Mouse (Mus musculus) erythroblast, embryonic 14.5 days (primary cell): Measurements from ENCODE around the gene Ado. TPM values are rescaled to one million over a fixed set of nuclear protein-coding genes. Genes with fewer than 3 reads are reported as not detected.

Source experiments
- H3K27me3 ChIP-seq: 2 replicates; pipeline ENCODE4 v1.6.1; 2012; ENCODE audit warnings: inconsistent platforms; ENCODE audit not compliant: control insufficient read depth
- H3K36me3 ChIP-seq: 2 replicates; pipeline ENCODE4 v1.6.1; 2012; ENCODE audit warnings: mild to moderate bottlenecking, inconsistent platforms; ENCODE audit not compliant: control insufficient read depth
- H3K4me1 ChIP-seq: 2 replicates; pipeline ENCODE4 v1.6.1; 2012; ENCODE audit warnings: inconsistent platforms; ENCODE audit not compliant: control insufficient read depth
- H3K4me3 ChIP-seq: replicated peaks from 2 replicates; pipeline ENCODE3; 2012; ENCODE audit warnings: moderate library complexity, mild to moderate bottlenecking, inconsistent platforms
- H3K9me3 ChIP-seq: 2 replicates; pipeline ENCODE4 v1.6.1; 2012; ENCODE audit warnings: low read length, inconsistent platforms, mixed read lengths; ENCODE audit not compliant: control insufficient read depth
- GATA1 ChIP-seq: IDR thresholded peaks from 2 replicates; pipeline ENCODE4 v1.6.1; 2012; ENCODE audit warnings: low read length, inconsistent platforms, mixed read lengths
- TAL1 ChIP-seq: IDR thresholded peaks from 3 replicates; pipeline ENCODE4 v1.6.1; 2012; ENCODE audit warnings: low read length, inconsistent platforms, mixed read lengths
- polyA plus RNA-seq: library from polyadenylated mRNA; stranded (reverse); fragments of >175 nt; gene quantifications from 2 replicates; pipeline ENCODE4 v1.2.3, GENCODE M21; 2012

The Ado gene
- polyA plus RNA-seq, 1 experiment = 0.90 TPM

- no peaks in the 10 kb centered on the region for H3K36me3 ChIP-seq
- H3K4me1 ChIP-seq = no peaks in the 10 kb centered on the region
- no peaks in the 10 kb centered on the region for H3K9me3 ChIP-seq
- H3K4me3 ChIP-seq = no peak overlapping the region
- TF ChIP-seq TAL1 (no peak), GATA1 (no peak)
- H3K27me3 ChIP-seq = no peaks in the 10 kb centered on the region; the same call in 1 of the 2 replicates
Measured at GRCm38 (mm10) chr10:67564509-67564908, 15.8 kb upstream of the Ado start.

- H3K4me3 ChIP-seq = no peak overlapping the region
- H3K4me1 ChIP-seq = no peaks in the 10 kb centered on the region
- no peaks in the 10 kb centered on the region; the same call in 1 of the 2 replicates for H3K27me3 ChIP-seq
- no peak for TF ChIP-seq TAL1
- no peak for TF ChIP-seq GATA1
- no peaks in the 10 kb centered on the region; the same call in 1 of the 2 replicates for H3K9me3 ChIP-seq
- H3K36me3 ChIP-seq = no peaks in the 10 kb centered on the region
Measured at GRCm38 (mm10) chr10:67561185-67561584, 12.4 kb upstream of the Ado start.

- Histone ChIP-seq H3K9me3 (no peaks in the 10 kb centered on the region; the same call in 1 of the 2 replicates), H3K4me1 (no peaks in the 10 kb centered on the region), H3K27me3 (no peaks in the 10 kb centered on the region; the same call in 1 of the 2 replicates), H3K36me3 (no peaks in the 10 kb centered on the region), H3K4me3 (no peak overlapping the region)
- TF ChIP-seq GATA1 = no peak
- TF ChIP-seq TAL1 = no peak
Measured at GRCm38 (mm10) chr10:67559765-67560394, 11.1 kb upstream of the Ado start.

GRCm38 (mm10) chr10:67558053-67558452 lies 9.3 kb upstream of the Ado start:
- no peak overlapping the region for H3K4me3 ChIP-seq
- TF ChIP-seq TAL1 (no peak), GATA1 (no peak)
- no peaks in the 10 kb centered on the region for H3K36me3 ChIP-seq
- no peaks in the 10 kb centered on the region; the same call in 1 of the 2 replicates for H3K27me3 ChIP-seq
- no peaks in the 10 kb centered on the region for H3K4me1 ChIP-seq
- no peaks in the 10 kb centered on the region; the same call in 1 of the 2 replicates for H3K9me3 ChIP-seq

GRCm38 (mm10) chr10:67548261-67548854 lies 397 bp downstream of the Ado start:
- Histone ChIP-seq H3K4me1 (peaks cover 41% of the 10 kb centered on the region), H3K27me3 (no peaks in the 10 kb centered on the region), H3K36me3 (peaks cover 20% of the 10 kb centered on the region), H3K9me3 (no peaks in the 10 kb centered on the region), H3K4me3 (peak overlapping the region; percentile 98)
- TF ChIP-seq TAL1 = no peak
- TF ChIP-seq GATA1 = no peak

- Histone ChIP-seq H3K4me3 (peak overlapping the region; percentile 98), H3K36me3 (peaks cover 20% of the 10 kb centered on the region), H3K9me3 (no peaks in the 10 kb centered on the region), H3K27me3 (no peaks in the 10 kb centered on the region), H3K4me1 (peaks cover 41% of the 10 kb centered on the region)
- TF ChIP-seq GATA1 (no peak), TAL1 (no peak)
Measured at GRCm38 (mm10) chr10:67547850-67548260, 900 bp downstream of the Ado start.

GRCm38 (mm10) chr10:67540591-67540990 lies 8.2 kb downstream of the Ado start:
- Histone ChIP-seq H3K36me3 (peaks cover 6% of the 10 kb centered on the region), H3K9me3 (peaks cover 6% of the 10 kb centered on the region; the same call in 1 of the 2 replicates), H3K4me1 (peaks cover 27% of the 10 kb centered on the region), H3K4me3 (no peak overlapping the region), H3K27me3 (peaks cover 65% of the 10 kb centered on the region)
- no peak for TF ChIP-seq TAL1
- no peak for TF ChIP-seq GATA1

- H3K4me1 ChIP-seq = peaks cover 25% of the 10 kb centered on the region
- H3K9me3 ChIP-seq = peaks cover 6% of the 10 kb centered on the region; the same call in 1 of the 2 replicates
- H3K4me3 ChIP-seq = no peak overlapping the region
- H3K27me3 ChIP-seq = peaks cover 77% of the 10 kb centered on the region
- TF ChIP-seq GATA1 (no peak), TAL1 (no peak)
- H3K36me3 ChIP-seq = peaks cover under 1% of the 10 kb centered on the region
Measured at GRCm38 (mm10) chr10:67539401-67539730, 9.4 kb downstream of the Ado start.

- Histone ChIP-seq H3K27me3 (peaks cover 83% of the 10 kb centered on the region), H3K4me3 (no peak overlapping the region), H3K36me3 (no peaks in the 10 kb centered on the region), H3K4me1 (peaks cover 25% of the 10 kb centered on the region), H3K9me3 (peaks cover 6% of the 10 kb centered on the region; the same call in 1 of the 2 replicates)
- TF ChIP-seq GATA1 (no peak), TAL1 (no peak)
Measured at GRCm38 (mm10) chr10:67538585-67539400, 10.0 kb downstream of the Ado start.
